Mouse (Mus musculus) fat pad, adult 2 months (tissue): ENCODE data around the gene Abhd18.

ENCODE experiments used
- DNase-seq: peaks from one replicate; pipeline ENCODE4 v3.0.0-alpha.2; 2011; ENCODE audit warnings: low read depth, low spot score; ENCODE audit errors: extremely low read depth

Gene Abhd18

DNA sequence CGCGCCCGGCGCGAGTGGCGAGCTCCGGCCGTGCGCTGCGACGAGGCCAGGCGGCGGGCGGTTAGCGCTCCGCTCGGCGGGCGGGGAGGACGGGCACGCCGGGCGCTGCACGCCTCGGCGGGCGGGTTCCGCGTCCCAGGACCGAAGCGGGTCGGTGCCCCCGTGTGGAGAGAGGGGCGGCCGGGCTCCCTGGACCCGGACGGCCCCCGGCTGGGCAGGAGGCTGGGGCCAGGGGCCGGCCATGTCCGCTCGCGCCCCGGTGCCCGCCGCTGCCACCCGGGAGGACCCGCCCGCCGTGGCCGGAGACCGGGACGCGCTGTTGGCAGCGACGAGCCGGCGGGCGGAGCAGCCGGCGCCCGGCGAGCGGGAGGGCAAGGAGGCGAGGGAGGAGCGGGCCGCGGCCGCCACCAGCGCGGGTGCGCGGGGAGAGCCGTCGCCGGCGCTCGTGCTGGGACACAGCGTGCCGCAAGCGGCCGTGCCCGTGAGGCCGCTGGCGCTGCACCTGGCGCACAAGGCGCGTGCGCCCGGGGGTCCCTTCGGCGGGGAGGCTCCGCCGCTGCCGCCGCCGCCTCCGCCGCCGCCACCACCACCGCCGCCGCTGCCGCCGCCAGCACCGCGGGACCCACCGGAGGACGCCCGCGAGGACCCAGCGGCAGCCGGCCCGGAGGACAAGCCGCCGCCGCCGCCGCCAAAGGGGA is 103.3 kb downstream of the Abhd18 start:
- DNase-seq: no peak

DNA sequence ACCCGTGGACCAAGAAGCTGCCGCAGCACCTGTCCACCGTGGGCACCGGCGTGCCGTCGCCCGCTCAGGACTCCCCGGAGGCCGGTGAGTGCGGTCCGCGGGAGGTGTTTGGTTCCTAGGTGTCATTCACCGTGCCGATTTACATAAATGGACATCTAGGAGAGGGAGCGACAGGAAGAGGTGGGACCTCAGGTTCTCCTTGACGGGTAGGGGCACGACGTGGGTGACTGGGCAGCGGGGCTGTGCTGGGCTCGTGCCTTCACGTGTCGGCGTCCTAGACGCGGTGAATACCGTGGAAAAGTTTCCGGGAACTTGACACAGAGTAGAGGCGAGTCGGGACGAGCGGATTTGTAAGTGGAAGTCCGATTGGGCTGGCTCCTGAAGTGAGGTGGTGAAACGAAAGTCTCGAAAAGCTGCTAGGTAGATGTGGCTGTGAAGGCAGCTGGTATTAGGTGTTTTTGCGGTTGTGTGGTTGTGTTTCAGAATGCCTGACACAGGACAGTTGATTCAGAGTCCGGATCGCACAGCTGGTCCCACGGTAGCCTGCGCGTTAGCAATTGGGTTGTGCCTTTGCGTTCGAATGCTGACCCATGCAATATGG is 103.9 kb downstream of the Abhd18 start:
- DNase-seq: no peak

DNA sequence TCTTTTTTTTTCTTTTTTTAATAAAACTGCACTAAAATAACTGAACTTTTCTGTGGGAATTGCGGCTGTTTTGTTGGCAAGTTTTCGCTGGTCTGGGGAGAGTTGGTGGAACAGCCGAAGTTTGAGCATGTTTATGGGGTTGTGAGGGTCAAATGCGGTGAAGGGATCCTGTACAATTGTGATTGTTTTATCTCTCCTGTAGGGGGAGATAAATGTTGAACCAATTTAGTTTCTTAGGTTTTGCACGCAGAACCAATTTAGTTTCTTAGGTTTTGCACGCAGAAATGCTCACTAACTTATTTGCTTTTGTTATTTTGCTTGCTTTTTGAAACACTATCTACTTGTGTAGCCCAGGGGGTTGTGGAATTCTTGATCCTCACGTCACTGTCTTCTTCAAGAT is 104.6 kb downstream of the Abhd18 start:
- no peak for DNase-seq

DNA sequence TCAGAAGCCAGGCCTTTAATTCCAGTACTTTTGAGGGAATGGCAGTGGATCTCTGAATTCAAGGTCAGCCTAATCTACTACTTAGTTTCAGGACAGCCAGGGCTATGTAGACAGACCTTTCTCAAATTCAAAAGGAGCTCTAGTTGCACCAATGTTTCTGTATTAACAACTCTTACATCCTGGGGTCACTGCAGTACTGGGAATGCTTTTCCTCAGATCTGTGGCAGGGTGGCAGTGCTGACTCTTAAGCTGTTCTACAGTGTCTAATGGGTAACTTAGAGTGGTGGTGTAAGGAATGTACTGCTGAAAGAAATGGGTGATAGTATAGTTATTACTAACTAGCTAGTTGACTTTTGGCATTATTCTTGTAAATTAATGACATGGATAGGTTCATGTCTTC is 105.8 kb downstream of the Abhd18 start:
- no peak for DNase-seq

DNA sequence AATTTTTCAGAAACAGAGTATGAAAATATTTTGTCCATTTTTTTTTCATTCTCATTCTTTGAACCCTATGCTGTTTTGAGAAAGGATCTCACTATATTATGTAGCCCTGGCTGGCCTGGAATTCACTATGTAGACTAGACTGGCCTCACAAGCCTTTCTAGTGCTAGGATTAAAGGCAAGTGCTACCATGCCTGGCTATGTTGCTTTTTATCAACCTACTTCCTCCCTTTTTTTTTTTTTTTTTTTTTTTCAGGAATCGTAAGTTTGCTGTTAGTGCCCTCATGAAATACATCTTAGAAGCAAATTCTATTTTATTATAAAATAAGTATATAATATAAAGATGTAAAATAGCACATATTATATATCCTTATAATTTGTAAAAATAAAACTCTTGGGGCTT is 108.0 kb downstream of the Abhd18 start:
- DNase-seq: no peak

DNA sequence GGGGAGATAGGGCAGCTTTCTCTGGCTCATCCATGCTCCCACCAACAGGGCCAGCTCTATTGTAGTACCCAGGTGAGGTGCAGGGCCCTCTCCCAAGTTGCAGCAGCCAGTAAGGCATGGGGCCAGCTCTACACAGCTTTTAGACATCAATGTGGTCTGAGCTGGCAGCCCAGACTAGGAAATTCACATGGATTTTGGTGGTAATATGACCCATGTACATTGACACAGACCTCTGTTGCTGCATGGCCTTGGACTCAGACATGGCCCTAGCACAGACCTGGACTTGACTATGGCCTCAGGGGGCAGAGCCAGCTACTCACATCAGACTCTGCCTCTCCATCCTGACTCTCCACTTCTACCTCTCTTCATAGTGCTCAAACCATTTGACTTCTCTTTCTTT is 112.1 kb downstream of the Abhd18 start:
- no peak for DNase-seq

DNA sequence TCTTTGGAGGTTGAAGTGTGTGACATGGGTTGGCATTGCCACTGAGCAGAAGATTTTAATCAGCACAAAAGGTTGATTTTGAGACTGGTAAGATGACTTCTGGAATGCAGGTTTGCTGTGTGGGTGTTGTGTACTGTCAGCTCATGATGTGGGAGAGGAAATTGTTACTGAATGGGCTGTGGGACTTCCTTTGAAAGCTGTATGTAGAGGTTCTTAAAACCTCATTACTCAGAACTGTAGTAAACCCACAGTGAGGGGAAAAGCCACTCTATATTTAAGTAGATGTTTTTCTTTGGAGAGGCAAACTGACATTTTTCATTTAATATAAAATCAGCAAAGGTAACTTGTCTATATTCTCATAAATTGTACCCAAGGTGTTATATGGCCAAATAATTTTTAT is 134.0 kb downstream of the Abhd18 start:
- no peak for DNase-seq

DNA sequence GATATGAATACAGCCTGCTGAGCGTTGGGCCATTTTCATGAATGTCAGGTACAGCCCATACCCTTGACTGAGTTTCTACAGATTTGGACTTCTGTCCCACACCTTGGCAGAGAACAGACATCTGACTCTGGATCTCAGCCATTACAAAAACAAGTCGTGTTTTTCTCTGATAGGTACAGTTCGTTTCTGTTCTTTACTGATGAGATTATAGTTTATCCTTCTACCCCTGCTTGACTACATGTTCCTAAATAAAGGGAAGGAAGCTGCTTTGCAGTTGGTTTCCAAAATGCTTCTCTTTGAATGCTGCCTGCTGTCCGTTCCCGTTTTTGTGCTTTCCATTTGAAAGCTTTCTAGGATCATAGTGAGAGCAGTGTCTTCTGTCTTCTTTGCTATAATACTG is 140.8 kb downstream of the Abhd18 start:
- no peak for DNase-seq
